Mouse (Mus musculus) limb, embryonic 12.5 days (tissue): ENCODE measurements around the gene Lrrc1. TPM values are rescaled to one million over a fixed set of nuclear protein-coding genes. Genes with fewer than 3 reads are reported as not detected.

Experiments
- ATAC-seq: fragments of 200-750 bp; cut with Nextera tagmentation; 2 replicates; pipeline ENCODE4 v1.8.0; 2017; ENCODE audit warnings: low read depth, moderate TSS enrichment; ENCODE audit not compliant: insufficient number of reproducible peaks, insufficient read depth, low FRiP score, low TSS enrichment
- H3K27ac ChIP-seq: fragments of 300-500 bp; sonication (generic); 2 replicates; pipeline ENCODE4 v1.5.1; 2016; ENCODE audit warnings: mild to moderate bottlenecking, moderate library complexity
- H3K27me3 ChIP-seq: fragments of 300-500 bp; sonication (generic); 2 replicates; pipeline ENCODE4 v1.6.1; 2016; ENCODE audit warnings: mild to moderate bottlenecking, moderate library complexity
- H3K36me3 ChIP-seq: fragments of 300-500 bp; sonication (generic); 2 replicates; pipeline ENCODE4 v1.6.1; 2016; ENCODE audit warnings: mild to moderate bottlenecking, moderate library complexity
- H3K4me1 ChIP-seq: fragments of 300-500 bp; sonication (generic); replicated peaks from 2 replicates; pipeline ENCODE4 v1.6.1; 2016
- H3K4me2 ChIP-seq: fragments of 300-500 bp; sonication (generic); 2 replicates; pipeline ENCODE4 v1.6.1; 2016; ENCODE audit warnings: mild to moderate bottlenecking, moderate library complexity
- H3K4me3 ChIP-seq: fragments of 300-500 bp; sonication (generic); replicated peaks from 2 replicates; pipeline ENCODE4 v1.5.1; 2016; ENCODE audit warnings: mild to moderate bottlenecking
- H3K9ac ChIP-seq: fragments of 300-500 bp; sonication (generic); replicated peaks from 2 replicates; pipeline ENCODE4 v1.6.1; 2016; ENCODE audit warnings: mild to moderate bottlenecking, moderate library complexity
- H3K9me3 ChIP-seq: fragments of 300-500 bp; sonication (generic); 2 replicates; pipeline ENCODE4 v1.6.1; 2016; ENCODE audit warnings: mild to moderate bottlenecking, moderate library complexity
- WGBS: fragments of 180-500 bp; shearing (Covaris S2); methylation state at CpG from one replicate; pipeline ENCODE4 v1.1.7; 2016; 5-methylcytosine and 5-hydroxymethylcytosine counted together
- microRNA-seq: library from miRNA; unstranded; fragments of <30 nt; microRNA quantifications from one replicate; pipeline ENCODE4, GENCODE M21; 2017
- polyA plus RNA-seq: library from polyadenylated mRNA; unstranded; fragments of >200 nt; fragmentation: Nextera tagmentation; extraction: Ambion mirVana; gene quantifications from 2 replicates; pipeline ENCODE4 v1.2.1, GENCODE M21; 2016

Gene Lrrc1
- polyA plus RNA-seq, 1 experiment from 2014 or later: 13.2 TPM

DNA sequence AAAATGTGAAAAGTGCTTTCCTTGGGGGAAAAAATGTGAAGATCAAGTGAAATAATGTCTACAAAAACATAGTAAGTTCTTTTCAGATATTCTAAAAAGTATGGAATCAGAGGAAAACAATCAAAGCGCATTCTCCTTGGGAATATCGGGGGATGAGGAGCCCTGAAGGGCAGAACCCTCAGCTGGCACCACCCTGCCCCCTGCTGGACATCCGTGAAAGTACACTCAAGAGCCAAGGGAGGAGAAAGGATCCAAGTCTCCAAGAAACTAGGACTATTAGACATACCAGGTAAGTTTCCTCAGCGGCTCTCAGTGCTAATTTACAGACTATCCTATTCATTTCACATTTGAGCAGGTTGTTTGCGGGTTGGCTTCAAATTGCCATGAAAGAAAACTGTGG, 163.1 kb downstream of the Lrrc1 start:
- Histone ChIP-seq H3K4me1 (peaks cover 15% of the 10 kb centered on the region), H3K36me3 (no peaks in the 10 kb centered on the region), H3K27me3 (no peaks in the 10 kb centered on the region), H3K9ac (no peak overlapping the region), H3K27ac (no peak overlapping the region), H3K9me3 (no peaks in the 10 kb centered on the region), H3K4me3 (no peak overlapping the region), H3K4me2 (no peak overlapping the region)
- no peak for ATAC-seq
- WGBS: 12% methylated on average over 5 of the region's 5 CpGs

Small RNA genes lying within 50 kb of the gene (microRNA-seq; reads per million reads assigned to microRNA genes)
- not detected for gene Gm25250

Other genes with a start within 250 kb of the Lrrc1 start
- 0.19 and 0.38 TPM in 2 replicates for gene Mlip, start 191.9 kb downstream of the Lrrc1 start, polyA plus RNA-seq
- gene Klhl31, start 91.6 kb upstream of the Lrrc1 start, polyA plus RNA-seq: 3.3 and 4.3 TPM in 2 replicates
- 14.5 and 14.7 TPM in 2 replicates for gene Gclc, start 209.7 kb upstream of the Lrrc1 start, polyA plus RNA-seq